Mouse (Mus musculus): ENCODE measurements at regions not wholly inside any gene's neighbourhood (a gene's known extent, or its start where the extent isn't known, plus 50 kb on each side); places are given as distances from the start of the nearest gene placed in this dataset.

GRCm38 (mm10) chr12:27135997-27136559, 206.3 kb downstream of the Sox11 start:
- TF ChIP-seq POLR2A (IDR thresholded peaks at IDR 0.05; ENCODE audit: low read depth, low read length): no peak
- no peak for TF ChIP-seq CTCF (IDR thresholded peaks at IDR 0.05; ENCODE audit: extremely low read depth, insufficient read length, insufficient replicate concordance, low read depth, low read length)

Data from small intestine, adult 2 months (tissue).